Mouse (Mus musculus) lung, postnatal 10 days (tissue): ENCODE measurements around the gene Rufy1.
"Not testable (repeated sequence)": the region's sequence is repeated elsewhere in the genome, so short reads cannot be mapped to it uniquely, and the experiment has no call there.

Experiments used
- DNase-seq: peaks from one replicate; pipeline ENCODE4 v3.0.0; 2021

The Rufy1 gene

GRCm38 (mm10) chr11:50376911-50377891 is 53.7 kb downstream of the Rufy1 start, which contains the start of gene Hnrnph1:
Gene Hnrnph1 (plus strand): TSS chr11:50376990.
- peak; percentile 98 for DNase-seq

- DNase-seq: no peak
Observed at GRCm38 (mm10) chr11:50376156-50376790, 54.7 kb downstream of the Rufy1 start.

- no peak for DNase-seq
Observed at GRCm38 (mm10) chr11:50375421-50375820, 55.5 kb downstream of the Rufy1 start.

GRCm38 (mm10) chr11:50374286-50375015 is 56.5 kb downstream of the Rufy1 start:
- DNase-seq: no peak

GRCm38 (mm10) chr11:50373621-50374020 is 57.3 kb downstream of the Rufy1 start:
- DNase-seq: no peak

- DNase-seq: no peak
Observed at GRCm38 (mm10) chr11:50373086-50373485, 57.8 kb downstream of the Rufy1 start.

GRCm38 (mm10) chr11:50371911-50372310 is 59.0 kb downstream of the Rufy1 start:
- DNase-seq: no peak

GRCm38 (mm10) chr11:50371399-50371841 is 59.5 kb downstream of the Rufy1 start:
- DNase-seq: peak; percentile 82

- no peak for DNase-seq
Observed at GRCm38 (mm10) chr11:50370969-50371368, 60.0 kb downstream of the Rufy1 start.

- DNase-seq: no peak
Observed at GRCm38 (mm10) chr11:50369360-50369911, 61.5 kb downstream of the Rufy1 start.

- no peak for DNase-seq
Observed at GRCm38 (mm10) chr11:50367531-50367930, 63.4 kb downstream of the Rufy1 start.

- no peak for DNase-seq
Observed at GRCm38 (mm10) chr11:50365322-50365721, 65.6 kb downstream of the Rufy1 start.

- peak; percentile 86 for DNase-seq
Observed at GRCm38 (mm10) chr11:50364548-50364947, 66.4 kb downstream of the Rufy1 start.

GRCm38 (mm10) chr11:50361282-50361681 is 69.6 kb downstream of the Rufy1 start:
- DNase-seq: not testable (repeated sequence)

GRCm38 (mm10) chr11:50358950-50359861 is 71.7 kb downstream of the Rufy1 start:
- DNase-seq: peak; percentile 70

- no peak for DNase-seq
Observed at GRCm38 (mm10) chr11:50355395-50355794, 75.5 kb downstream of the Rufy1 start.

- DNase-seq: no peak
Observed at GRCm38 (mm10) chr11:50354851-50355250, 76.1 kb downstream of the Rufy1 start.

- DNase-seq: no peak
Observed at GRCm38 (mm10) chr11:50354162-50354561, 76.8 kb downstream of the Rufy1 start, which contains the start of gene Cby3. Gene Cby3 (plus strand): TSS chr11:50354462.

GRCm38 (mm10) chr11:50352177-50352576 is 78.7 kb downstream of the Rufy1 start:
- DNase-seq: no peak

- DNase-seq: no peak
Observed at GRCm38 (mm10) chr11:50346256-50347032, 84.5 kb downstream of the Rufy1 start.

- no peak for DNase-seq
Observed at GRCm38 (mm10) chr11:50345486-50345885, 85.4 kb downstream of the Rufy1 start.
